Mouse (Mus musculus) layer of hippocampus, adult 2 months (tissue): ENCODE results near the gene Apba1. TPM values are rescaled to one million over a fixed set of nuclear protein-coding genes. Genes with fewer than 3 reads are reported as not detected.
A peak's percentile ranks its signal among the peaks of the same experiment; 100 is the strongest.

Experiments used
- DNase-seq, 2 experiments: peaks; one replicate each; pipeline ENCODE4 v3.0.0; 2022; ENCODE audit warnings: low spot score in 2 of 2
- H3K27ac ChIP-seq: fragments of 200-600 bp; 2 replicates; pipeline ENCODE4 v1.8.1; 2022
- H3K4me3 ChIP-seq: fragments of 200-600 bp; 2 replicates; pipeline ENCODE4 v1.8.1; 2022; ENCODE audit warnings: mild to moderate bottlenecking
- CTCF ChIP-seq: fragments of 200-600 bp; conservative IDR thresholded peaks from 2 replicates; pipeline ENCODE4 v1.8.1; 2022; ENCODE audit warnings: antibody characterized with exemption, mild to moderate bottlenecking, moderate library complexity
- total RNA-seq, 2 experiments: library from RNA; stranded (reverse); gene quantifications; 2 replicates each; pipeline ENCODE4 v1.2.3; 2021

Gene Apba1
- total RNA-seq, 2 experiments from 2014 or later: 118 to 119 TPM

GRCm38 (mm10) chr19:23816762-23817161, 58.1 kb downstream of the Apba1 start:
- Histone ChIP-seq H3K4me3 (no peak overlapping the region), H3K27ac (no peak overlapping the region)
- TF ChIP-seq CTCF: no peak
- no peak for DNase-seq

GRCm38 (mm10) chr19:23817196-23817595, 58.5 kb downstream of the Apba1 start:
- no peak overlapping the region for H3K4me3 ChIP-seq
- H3K27ac ChIP-seq: no peak overlapping the region
- DNase-seq: no peak
- TF ChIP-seq CTCF: no peak

DNA sequence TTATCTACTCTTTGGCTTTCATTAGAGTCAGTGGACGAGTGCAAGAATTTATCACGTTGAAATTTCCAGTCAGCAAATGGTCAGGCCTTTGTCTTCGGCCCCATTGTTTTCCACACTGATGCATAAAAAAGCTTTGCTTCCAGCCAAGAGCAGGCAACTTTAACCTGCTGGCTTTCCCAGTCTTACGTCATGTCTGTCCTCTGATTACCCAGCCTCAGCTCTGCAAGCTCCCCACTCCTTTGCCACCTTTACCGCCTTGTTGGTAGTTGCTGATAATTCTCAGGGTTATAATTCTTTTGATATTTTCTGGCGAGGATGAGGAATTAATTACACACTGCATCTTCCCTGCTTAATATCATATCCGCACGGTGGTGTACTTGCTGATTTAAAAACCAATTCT, 61.2 kb downstream of the Apba1 start:
- TF ChIP-seq CTCF: no peak
- Histone ChIP-seq H3K4me3 (no peak overlapping the region), H3K27ac (no peak overlapping the region)
- no peak for DNase-seq

DNA sequence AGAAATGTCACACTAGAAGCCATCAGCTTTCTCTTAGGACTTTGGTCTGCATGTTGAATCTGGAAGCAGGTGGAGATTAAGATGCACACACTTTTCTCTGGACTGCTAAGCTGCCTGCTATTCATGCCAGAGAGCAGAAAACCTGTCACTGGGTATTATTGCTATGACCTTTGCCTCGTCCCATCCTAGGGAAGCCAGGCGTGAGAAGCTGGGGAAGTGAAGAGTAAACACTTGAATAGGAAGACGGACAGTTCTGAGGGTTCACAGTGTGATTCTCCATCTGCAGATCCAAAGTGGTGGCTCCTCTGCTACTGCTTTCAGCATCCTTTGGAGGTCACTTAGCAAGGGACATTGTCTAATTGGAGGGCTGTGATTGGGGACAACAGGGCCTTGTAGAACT, 63.8 kb downstream of the Apba1 start:
- no peak overlapping the region for H3K4me3 ChIP-seq
- no peak overlapping the region for H3K27ac ChIP-seq
- no peak for TF ChIP-seq CTCF
- DNase-seq: no peak

DNA sequence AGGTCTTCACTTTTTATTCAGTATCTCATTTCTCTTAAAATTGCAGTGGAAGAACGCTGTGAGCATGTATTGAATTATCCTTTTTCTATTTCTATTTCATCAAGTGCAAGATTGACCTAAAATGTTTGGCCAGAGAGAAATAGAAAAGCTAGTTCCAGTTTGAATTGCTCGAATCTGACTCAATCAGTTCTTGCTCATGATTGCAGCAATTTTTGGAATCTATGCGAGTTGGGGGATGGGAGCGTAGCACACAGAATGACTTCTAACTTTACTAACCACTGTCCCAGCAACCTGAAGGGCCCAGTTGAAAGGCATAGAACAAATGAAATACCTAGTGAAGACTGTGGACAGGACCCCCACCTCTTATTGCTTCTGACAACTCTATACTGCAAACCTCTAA, 64.8 kb downstream of the Apba1 start:
- H3K27ac ChIP-seq: no peak overlapping the region
- DNase-seq: no peak
- no peak overlapping the region for H3K4me3 ChIP-seq
- TF ChIP-seq CTCF: no peak

- Histone ChIP-seq H3K27ac (no peak overlapping the region), H3K4me3 (no peak overlapping the region)
- TF ChIP-seq CTCF: no peak
- DNase-seq: no peak
Measured at GRCm38 (mm10) chr19:23826251-23826650, 67.6 kb downstream of the Apba1 start.

DNA sequence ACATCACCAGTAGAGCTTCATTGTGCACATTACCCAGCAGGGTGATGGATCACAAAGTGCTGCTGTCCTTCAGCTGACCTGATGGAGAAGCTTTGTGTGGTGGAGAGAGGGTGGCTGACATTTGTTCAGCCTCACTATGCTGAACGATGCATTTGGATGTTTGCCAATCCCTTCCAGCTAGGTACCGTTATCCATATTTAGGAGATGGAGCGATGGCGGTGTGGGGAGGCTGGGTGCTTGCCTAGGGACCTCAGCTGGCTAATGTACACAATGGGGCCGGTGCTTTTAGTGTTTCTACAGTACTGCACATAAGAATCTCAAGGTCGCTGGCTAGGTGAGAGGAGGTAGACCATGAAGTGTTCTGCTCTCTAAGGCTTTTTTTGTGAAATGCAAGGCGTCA, 72.1 kb downstream of the Apba1 start:
- TF ChIP-seq CTCF: no peak
- no peak overlapping the region for H3K4me3 ChIP-seq
- no peak overlapping the region for H3K27ac ChIP-seq
- DNase-seq: no peak

- peak overlapping the region; percentile 58 for H3K27ac ChIP-seq
- no peak for DNase-seq
Measured at GRCm38 (mm10) chr19:23833685-23834682, 75.3 kb downstream of the Apba1 start.

DNA sequence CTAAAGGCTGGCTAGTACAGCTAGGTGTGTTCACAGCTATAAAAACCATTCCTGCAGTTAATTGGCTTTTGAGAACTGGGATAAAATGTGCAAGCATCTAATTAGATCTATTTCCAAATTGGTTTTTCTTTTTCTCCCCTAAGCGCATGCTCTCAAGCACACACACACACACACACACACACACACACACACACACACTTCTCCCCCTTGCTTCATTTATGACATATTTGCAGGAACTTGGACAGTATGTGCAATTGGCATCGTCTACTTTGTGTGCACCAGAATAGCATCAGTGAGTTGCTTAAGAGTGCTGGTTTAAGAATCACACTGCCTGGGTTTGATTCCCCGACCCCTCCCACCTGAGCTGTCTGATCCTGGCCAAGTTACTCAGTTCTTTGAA, 76.0 kb downstream of the Apba1 start:
- Histone ChIP-seq H3K4me3 (no peak overlapping the region), H3K27ac (peak overlapping the region; percentile 58; the same call in 1 of the 2 replicates)
- TF ChIP-seq CTCF: no peak
- DNase-seq: peak in 1 of 2 experiments; percentile 20

More at GRCm38 (mm10) chr19:23833685-23834682, 75.3 kb downstream of the Apba1 start:
- no peak for TF ChIP-seq CTCF
- no peak overlapping the region for H3K4me3 ChIP-seq

DNA sequence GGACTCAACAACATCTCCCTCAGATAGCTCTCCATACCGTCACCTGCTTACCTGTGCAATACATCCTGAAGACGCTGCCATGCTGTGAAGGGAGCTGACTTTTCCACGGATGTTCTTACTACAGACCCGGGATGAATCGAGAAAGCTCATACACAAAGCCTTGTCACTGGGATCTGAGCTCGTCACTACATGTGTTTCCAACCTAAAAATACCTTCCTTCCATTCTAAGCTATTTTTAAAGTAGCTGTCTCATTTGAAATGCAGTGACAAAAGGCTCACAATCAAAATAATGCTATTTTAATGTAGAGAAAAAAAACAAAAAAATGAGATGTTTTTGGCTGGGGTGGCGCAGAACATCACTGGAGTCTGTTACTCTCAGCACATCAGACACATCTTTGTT, 97.1 kb downstream of the Apba1 start:
- no peak overlapping the region for H3K27ac ChIP-seq
- no peak for TF ChIP-seq CTCF
- H3K4me3 ChIP-seq: no peak overlapping the region
- DNase-seq: no peak

- no peak; the same call in 1 of the 2 replicates for TF ChIP-seq CTCF
- Histone ChIP-seq H3K4me3 (no peak overlapping the region), H3K27ac (no peak overlapping the region)
- DNase-seq: no peak
Measured at GRCm38 (mm10) chr19:23858091-23858490, 99.4 kb downstream of the Apba1 start.

DNA sequence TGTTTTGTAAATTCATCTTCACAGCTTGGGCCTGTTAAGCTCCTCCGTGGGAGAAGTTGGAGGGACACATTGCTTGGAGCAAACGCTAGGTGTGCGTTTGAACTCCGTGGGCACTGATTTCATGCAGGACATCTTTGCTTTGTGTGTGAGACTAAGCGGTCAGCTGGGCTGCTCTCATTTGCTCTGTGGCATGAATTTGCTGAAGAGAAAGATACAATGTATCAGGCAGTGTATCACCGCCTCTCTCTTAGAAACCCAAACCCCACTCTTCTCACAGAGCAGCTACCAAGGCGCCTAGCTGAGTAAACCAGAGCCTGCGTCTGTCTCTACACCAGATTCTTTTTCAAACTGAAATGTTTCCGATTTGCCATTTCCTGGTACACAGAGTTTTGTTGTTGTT, 100.1 kb downstream of the Apba1 start:
- Histone ChIP-seq H3K4me3 (no peak overlapping the region), H3K27ac (no peak overlapping the region)
- no peak for TF ChIP-seq CTCF
- DNase-seq: no peak

DNA sequence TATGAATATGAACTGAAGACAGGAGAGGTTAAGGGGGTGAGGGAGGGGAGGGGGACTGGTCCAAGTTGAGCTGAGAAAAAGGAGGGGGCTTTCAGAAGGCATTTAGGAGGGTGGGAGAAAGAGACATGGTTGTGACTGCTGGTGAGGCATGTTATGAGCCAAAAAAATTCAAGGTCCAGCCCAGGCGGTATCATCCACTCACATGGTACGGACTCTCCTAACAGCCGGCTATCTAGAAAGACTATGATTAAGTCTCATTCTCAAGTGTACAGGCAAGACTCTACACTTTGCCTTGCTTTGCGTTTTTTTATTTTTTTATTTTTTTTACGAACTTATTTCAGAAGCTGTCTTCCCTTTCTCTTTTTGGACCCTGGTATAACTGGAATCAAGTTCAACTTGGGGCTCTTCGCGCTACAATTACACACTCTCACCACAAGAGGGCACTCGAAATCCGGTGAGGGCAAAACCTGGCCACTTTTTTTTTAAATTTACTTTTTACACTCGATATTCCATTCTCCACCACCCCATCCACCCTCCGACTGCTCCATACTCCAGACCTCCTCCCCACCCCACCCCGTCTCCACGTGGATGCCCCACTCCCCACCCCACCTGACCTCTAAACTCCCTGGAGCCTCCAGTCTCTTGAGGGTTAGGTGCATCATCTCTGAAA, 101.6 kb downstream of the Apba1 start:
- DNase-seq: peak in 1 of 2 experiments; percentile 54
- no peak overlapping the region for H3K4me3 ChIP-seq
- peak; percentile 89 for TF ChIP-seq CTCF
- no peak overlapping the region for H3K27ac ChIP-seq
